Mouse (Mus musculus) heart, adult 2 months (tissue): ENCODE results near the gene Rap1b.

Experiments
- CTCF ChIP-seq: fragments of 200-600 bp; IDR thresholded peaks from 2 replicates; pipeline ENCODE4 v1.8.1; 2022; ENCODE audit warnings: antibody characterized with exemption, mild to moderate bottlenecking, moderate library complexity
- POLR2A ChIP-seq: fragments of 200-500 bp; IDR thresholded peaks from 2 replicates; pipeline ENCODE4 v1.6.1; 2011; ENCODE audit warnings: mild to moderate bottlenecking, low read depth, low read length, control low read depth; ENCODE audit not compliant: insufficient read depth

DNA sequence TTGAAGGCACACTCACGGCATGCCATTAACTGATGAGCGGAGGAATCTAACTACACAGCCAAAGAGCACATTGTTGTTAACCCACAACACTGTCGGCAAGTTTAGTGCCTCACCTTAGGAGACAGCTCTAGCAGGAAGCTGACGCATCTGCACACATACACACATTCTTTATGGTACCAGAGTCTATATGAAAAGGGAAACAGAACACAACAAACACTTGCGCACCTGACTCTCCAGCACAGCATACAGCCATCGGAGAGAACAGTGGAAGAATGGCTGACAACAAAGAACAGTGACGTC is 77.7 kb downstream of the Rap1b start:
- TF ChIP-seq CTCF (no peak), POLR2A (no peak)
